Mouse (Mus musculus): ENCODE results near the gene Borcs7. TPM values are rescaled to one million over a fixed set of nuclear protein-coding genes. Genes with fewer than 3 reads are reported as not detected.
A peak's percentile ranks its signal among the peaks of the same experiment; 100 is the strongest.

The Borcs7 gene
- polyA plus RNA-seq (2014; fragmentation: Nextera tagmentation; extraction: Ambion mirVana), result 17.5 and 18.0 TPM in 2 replicates

DNA sequence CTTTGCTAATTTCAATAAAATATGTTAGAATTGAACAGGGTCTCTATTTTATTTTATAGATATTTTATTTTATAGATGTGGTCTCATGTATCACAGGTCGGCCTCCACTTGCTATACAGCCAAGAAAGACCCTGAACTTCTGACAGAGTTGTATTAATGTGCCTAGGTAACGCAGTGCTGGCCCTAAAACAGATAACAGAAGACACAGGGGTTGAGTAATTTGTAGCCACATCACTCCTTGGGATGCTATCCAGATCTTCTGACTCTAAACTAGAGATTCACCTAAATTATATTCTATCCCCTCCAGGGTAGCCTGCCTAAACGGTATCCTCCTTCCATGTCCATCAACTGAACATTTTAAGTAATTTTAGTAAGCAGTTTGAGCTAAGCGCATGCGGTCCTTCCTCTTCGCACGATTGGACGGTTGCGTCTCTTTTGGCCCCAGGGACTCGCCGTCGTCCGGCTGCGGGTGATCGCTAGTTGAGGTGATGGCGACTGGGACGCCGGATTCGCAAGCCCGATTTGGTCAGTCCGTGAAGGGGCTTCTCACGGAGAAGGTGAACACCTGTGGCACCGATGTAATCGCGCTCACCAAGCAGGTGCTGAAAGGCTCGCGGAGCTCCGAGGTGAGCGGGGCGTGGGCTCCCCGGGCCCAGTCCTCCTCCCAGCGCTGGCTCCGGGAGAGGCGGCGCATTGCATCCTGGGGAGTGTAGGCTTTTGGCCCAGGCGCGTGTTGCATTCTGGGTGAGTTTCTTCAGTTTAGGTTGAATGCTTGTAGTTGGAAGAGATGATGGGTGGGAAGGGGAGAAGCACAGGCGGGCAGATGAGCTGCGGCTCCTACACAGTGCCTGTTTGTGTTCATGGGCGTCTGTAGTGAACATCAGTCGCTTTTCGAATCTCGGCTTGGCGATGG lies at the start of gene Borcs7:
TSS of gene Borcs7 (plus strand) at position 447 of the 913 bp plus-strand sequence.
- Histone ChIP-seq H3K9ac (ENCODE audit: low read length) (peak within 1 kb of the TSS; percentile 82), H3K9me3 (ENCODE audit: control insufficient read depth, low read length) (no peaks in the 10 kb centered on the region), H3K36me3 (ENCODE audit: control insufficient read depth, insufficient read depth, low read length) (no peaks in the 10 kb centered on the region), H3K27me3 (replicated peaks; ENCODE audit: control insufficient read depth, insufficient read depth, low read length) (no peaks in the 10 kb centered on the region), H3K4me3 (ENCODE audit: low read depth, low read length) (peak within 1 kb of the TSS; percentile 68), H3K27ac (ENCODE audit: low read depth) (peak within 1 kb of the TSS; percentile 69; the same call in 1 of the 2 replicates), H3K4me2 (ENCODE audit: low read length) (peak within 1 kb of the TSS; percentile 68), H3K4me1 (replicated peaks; ENCODE audit: control insufficient read depth, insufficient read depth, low read length) (peaks cover 4% of the 10 kb centered on the region; the same call in 1 of the 2 replicates)
- ATAC-seq (replicated peaks; ENCODE audit: low FRiP score, low TSS enrichment, low read depth) (peak; percentile 92), DNase-seq (ENCODE audit: low spot score) (peak; percentile 91)
- 2% methylated on average over 44 of the region's 44 CpGs for WGBS

DNA sequence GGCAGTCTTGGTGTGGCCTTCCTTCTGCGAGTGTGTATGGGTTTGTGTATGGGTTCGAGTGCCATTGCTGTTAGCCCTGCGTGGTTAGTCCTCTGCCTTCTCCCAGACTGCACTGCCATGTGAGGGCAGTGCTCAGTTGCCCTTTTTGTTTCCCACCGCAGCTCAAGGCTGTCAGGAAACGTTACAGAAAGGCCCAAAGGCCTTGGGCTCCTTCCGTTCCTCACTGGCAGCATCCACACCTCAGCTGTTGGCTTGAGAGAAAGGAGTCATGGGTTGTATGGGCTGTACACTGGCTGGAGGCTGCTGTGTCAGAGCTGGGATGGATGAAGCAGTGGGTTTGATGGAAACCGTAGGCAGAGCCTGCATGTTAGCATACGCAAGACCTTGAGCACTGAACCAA lies 48.9 kb upstream of the Borcs7 start:
- 85% methylated on average over 8 of the region's 8 CpGs for WGBS
- peak overlapping the region; percentile 79; the same call in 1 of the 2 replicates for H3K27ac ChIP-seq (ENCODE audit: low read depth)
- H3K36me3 ChIP-seq (ENCODE audit: control insufficient read depth, insufficient read depth, low read length), result peaks cover 36% of the 10 kb centered on the region
- H3K9ac ChIP-seq (ENCODE audit: low read length), result no peak overlapping the region
- no peaks in the 10 kb centered on the region for H3K9me3 ChIP-seq (ENCODE audit: control insufficient read depth, low read length)
- H3K4me2 ChIP-seq (ENCODE audit: low read length), result no peak overlapping the region
- no peaks in the 10 kb centered on the region for H3K27me3 ChIP-seq (replicated peaks; ENCODE audit: control insufficient read depth, insufficient read depth, low read length)
- H3K4me1 ChIP-seq (replicated peaks; ENCODE audit: control insufficient read depth, insufficient read depth, low read length), result peaks cover 45% of the 10 kb centered on the region
- no peak for DNase-seq (ENCODE audit: low spot score)
- no peak overlapping the region for H3K4me3 ChIP-seq (ENCODE audit: low read depth, low read length)
- ATAC-seq (replicated peaks; ENCODE audit: low FRiP score, low TSS enrichment, low read depth), result no peak

DNA sequence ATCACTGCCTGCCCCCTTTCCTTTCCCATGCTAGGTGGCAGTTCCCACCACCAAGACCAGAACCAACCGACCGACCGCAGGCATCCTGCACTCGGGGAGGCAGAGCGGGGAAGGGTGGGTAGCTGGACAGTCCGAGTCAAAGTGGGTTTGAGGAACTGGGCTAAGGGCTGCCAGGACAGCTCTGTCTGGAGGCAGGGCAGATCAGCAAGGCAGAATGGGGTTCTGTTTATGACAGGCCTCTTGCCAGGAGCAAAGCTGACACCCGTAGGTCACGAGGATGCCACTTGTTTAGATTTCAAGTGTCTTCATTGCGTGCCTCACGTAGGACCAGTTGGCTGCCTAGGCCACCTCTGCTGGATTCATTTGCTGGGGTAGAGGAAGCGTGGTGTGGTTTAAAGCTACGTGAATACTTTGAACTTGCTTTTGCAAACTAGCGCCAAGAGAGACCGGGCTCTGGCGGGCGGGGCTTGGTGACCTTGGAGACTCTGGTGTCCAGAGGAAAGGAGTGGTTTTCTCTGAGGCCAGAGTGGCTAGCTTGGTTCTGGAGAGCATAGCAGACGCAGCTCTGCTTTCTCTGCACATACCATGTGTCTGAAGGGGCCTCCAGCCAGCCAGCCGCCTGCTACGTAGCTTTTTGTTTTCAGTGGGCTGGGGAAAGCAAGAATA lies 48.2 kb upstream of the Borcs7 start:
- Histone ChIP-seq H3K4me3 (ENCODE audit: low read depth, low read length) (no peak overlapping the region), H3K27ac (ENCODE audit: low read depth) (peak overlapping the region; percentile 79), H3K4me1 (replicated peaks; ENCODE audit: control insufficient read depth, insufficient read depth, low read length) (peaks cover 39% of the 10 kb centered on the region), H3K27me3 (replicated peaks; ENCODE audit: control insufficient read depth, insufficient read depth, low read length) (no peaks in the 10 kb centered on the region), H3K36me3 (ENCODE audit: control insufficient read depth, insufficient read depth, low read length) (peaks cover 41% of the 10 kb centered on the region), H3K9me3 (ENCODE audit: control insufficient read depth, low read length) (no peaks in the 10 kb centered on the region), H3K9ac (ENCODE audit: low read length) (0 out of 2 replicates have a peak overlapping the region, but pooled peaks have one; percentile 1), H3K4me2 (ENCODE audit: low read length) (peak overlapping the region; percentile 39)
- 24% methylated on average over 19 of the region's 19 CpGs for WGBS
- ATAC-seq (replicated peaks; ENCODE audit: low FRiP score, low TSS enrichment, low read depth), result peak; percentile 54; the same call in 1 of the 2 replicates
- peak; percentile 74 for DNase-seq (ENCODE audit: low spot score)

DNA sequence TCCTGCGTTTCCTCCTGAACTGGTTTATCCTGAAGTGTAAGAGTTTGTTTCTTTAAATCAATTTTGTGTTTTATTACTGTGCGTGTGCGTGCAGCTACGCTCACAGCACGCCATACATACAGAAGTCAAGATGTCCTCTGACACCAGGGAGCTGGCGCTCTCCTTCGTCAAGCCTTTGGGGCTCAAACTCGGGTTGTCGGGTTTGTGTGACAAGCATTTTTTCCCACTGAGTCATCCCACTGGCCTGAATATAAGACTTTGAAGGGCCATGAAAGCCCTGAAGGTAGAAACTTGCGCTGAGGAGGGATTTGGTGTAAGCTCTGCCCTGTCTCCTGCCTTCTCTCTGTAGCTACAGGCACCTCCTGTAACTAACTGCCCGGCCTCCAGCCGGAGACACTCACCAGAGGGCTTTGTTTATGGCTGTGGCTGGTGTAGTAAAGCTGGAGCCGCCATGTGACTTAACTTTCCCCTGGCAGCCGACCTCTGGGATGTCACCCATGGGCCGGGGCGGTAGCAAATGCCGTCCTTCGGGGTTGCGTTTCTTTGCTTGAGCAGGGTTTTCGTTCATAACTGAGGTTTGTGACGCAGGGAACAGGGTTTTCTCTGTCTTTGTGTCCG lies 47.5 kb upstream of the Borcs7 start:
- H3K4me2 ChIP-seq (ENCODE audit: low read length), result peak overlapping the region; percentile 39
- peak overlapping the region; percentile 79 for H3K27ac ChIP-seq (ENCODE audit: low read depth)
- no peak for ATAC-seq (replicated peaks; ENCODE audit: low FRiP score, low TSS enrichment, low read depth)
- DNase-seq (ENCODE audit: low spot score), result peak; percentile 70
- H3K4me3 ChIP-seq (ENCODE audit: low read depth, low read length), result no peak overlapping the region
- 33% methylated on average over 22 of the region's 22 CpGs for WGBS
- no peaks in the 10 kb centered on the region for H3K9me3 ChIP-seq (ENCODE audit: control insufficient read depth, low read length)
- H3K4me1 ChIP-seq (replicated peaks; ENCODE audit: control insufficient read depth, insufficient read depth, low read length), result peaks cover 39% of the 10 kb centered on the region
- 0 out of 2 replicates have a peak overlapping the region, but pooled peaks have one; percentile 1 for H3K9ac ChIP-seq (ENCODE audit: low read length)
- no peaks in the 10 kb centered on the region for H3K27me3 ChIP-seq (replicated peaks; ENCODE audit: control insufficient read depth, insufficient read depth, low read length)
- H3K36me3 ChIP-seq (ENCODE audit: control insufficient read depth, insufficient read depth, low read length), result peaks cover 41% of the 10 kb centered on the region

DNA sequence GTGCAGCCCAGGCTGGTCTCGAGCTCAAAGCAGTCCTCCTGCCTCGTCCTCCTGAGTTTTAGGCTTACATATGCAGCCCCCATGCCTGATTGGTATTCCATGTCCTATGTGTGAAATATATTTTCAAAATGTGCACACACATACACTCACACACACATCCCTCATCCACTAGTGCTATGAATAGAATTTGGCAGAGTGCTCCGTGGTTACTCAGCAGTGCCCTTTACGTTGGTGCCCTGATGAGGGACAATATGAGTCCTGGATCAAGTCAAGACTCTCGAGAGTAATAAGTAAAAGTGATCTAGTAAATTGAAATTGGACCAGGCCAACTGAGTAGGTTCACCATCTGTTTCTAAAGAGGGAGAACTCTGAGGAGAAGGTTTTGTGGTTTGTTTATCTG lies 46.5 kb upstream of the Borcs7 start:
- H3K4me3 ChIP-seq (ENCODE audit: low read depth, low read length), result no peak overlapping the region
- H3K27ac ChIP-seq (ENCODE audit: low read depth), result no peak overlapping the region; the same call in 1 of the 2 replicates
- no peak for ATAC-seq (replicated peaks; ENCODE audit: low FRiP score, low TSS enrichment, low read depth)
- no peaks in the 10 kb centered on the region for H3K9me3 ChIP-seq (ENCODE audit: control insufficient read depth, low read length)
- no peaks in the 10 kb centered on the region for H3K27me3 ChIP-seq (replicated peaks; ENCODE audit: control insufficient read depth, insufficient read depth, low read length)
- WGBS, result 77% methylated on average over 5 of the region's 5 CpGs
- peaks cover 39% of the 10 kb centered on the region for H3K36me3 ChIP-seq (ENCODE audit: control insufficient read depth, insufficient read depth, low read length)
- DNase-seq (ENCODE audit: low spot score), result no peak
- H3K9ac ChIP-seq (ENCODE audit: low read length), result no peak overlapping the region
- H3K4me2 ChIP-seq (ENCODE audit: low read length), result no peak overlapping the region
- H3K4me1 ChIP-seq (replicated peaks; ENCODE audit: control insufficient read depth, insufficient read depth, low read length), result peaks cover 35% of the 10 kb centered on the region

DNA sequence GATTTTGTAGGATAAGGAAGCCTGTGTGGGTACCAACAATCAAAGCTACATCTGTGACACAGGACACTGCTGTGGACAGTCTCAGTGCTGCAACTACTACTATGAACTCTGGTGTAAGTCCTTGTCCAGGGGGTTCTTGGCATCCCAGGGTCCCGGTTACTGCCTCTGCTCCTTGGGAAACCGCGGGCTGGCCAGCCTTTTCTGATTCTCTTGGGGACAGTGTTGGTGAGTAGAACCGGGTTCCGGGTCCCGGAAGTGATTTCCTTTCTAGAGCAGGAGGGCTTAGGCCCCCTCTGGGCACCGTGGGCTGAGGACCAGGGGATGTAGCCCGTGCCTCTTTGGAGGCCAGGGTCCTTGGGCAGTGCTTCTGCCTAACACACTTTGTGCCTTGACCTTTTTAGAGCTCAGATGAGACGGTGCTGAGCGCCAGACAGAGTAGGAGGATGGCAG lies 45.3 kb upstream of the Borcs7 start:
- DNase-seq (ENCODE audit: low spot score), result no peak
- 83% methylated on average over 10 of the region's 10 CpGs for WGBS
- H3K9ac ChIP-seq (ENCODE audit: low read length), result no peak overlapping the region
- ATAC-seq (replicated peaks; ENCODE audit: low FRiP score, low TSS enrichment, low read depth), result no peak
- peaks cover 33% of the 10 kb centered on the region for H3K4me1 ChIP-seq (replicated peaks; ENCODE audit: control insufficient read depth, insufficient read depth, low read length)
- no peaks in the 10 kb centered on the region for H3K27me3 ChIP-seq (replicated peaks; ENCODE audit: control insufficient read depth, insufficient read depth, low read length)
- H3K4me2 ChIP-seq (ENCODE audit: low read length), result no peak overlapping the region
- no peak overlapping the region for H3K4me3 ChIP-seq (ENCODE audit: low read depth, low read length)
- no peak overlapping the region for H3K27ac ChIP-seq (ENCODE audit: low read depth)
- H3K36me3 ChIP-seq (ENCODE audit: control insufficient read depth, insufficient read depth, low read length), result peaks cover 34% of the 10 kb centered on the region
- no peaks in the 10 kb centered on the region for H3K9me3 ChIP-seq (ENCODE audit: control insufficient read depth, low read length)

DNA sequence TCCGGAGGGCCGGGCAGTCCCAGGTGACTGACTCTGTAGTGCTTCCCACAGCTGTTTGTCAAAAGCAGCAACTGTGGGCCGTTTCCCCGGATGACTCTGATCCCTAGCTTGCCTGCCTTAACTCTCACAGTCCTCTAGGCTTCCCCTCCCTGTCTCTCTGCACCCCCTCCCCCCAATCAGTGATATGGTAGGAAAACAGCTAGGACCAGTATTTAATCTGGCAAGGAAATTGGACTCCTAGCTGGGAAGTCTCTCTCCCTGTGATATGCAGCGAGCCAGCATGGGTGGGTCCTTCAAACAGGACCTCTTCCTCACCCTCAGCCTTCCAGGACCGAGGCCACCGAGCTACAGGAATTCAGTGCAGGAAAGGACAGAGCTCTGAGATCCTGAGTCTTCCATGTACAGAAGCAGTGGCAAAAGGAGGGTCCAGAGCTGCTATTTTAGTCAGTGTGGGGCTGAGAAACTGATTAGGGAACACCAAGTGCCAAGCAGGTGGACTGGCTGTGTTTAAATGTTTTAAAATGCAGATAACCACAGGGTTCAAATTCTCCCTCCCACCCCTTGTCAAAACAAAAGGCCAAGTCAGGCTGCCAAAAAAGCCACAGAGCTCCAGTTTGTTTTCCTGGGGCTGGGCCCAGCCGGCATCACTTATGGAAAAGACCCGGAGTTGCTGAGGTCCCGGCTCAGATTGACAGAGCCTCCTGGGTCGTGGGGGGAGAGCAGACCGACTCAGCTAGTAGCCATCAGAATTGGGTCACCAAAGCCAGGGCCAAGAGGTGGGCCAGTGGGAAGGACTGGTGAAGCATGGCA lies 44.7 kb upstream of the Borcs7 start:
- 51% methylated on average over 12 of the region's 12 CpGs for WGBS
- H3K9me3 ChIP-seq (ENCODE audit: control insufficient read depth, low read length), result no peaks in the 10 kb centered on the region
- peaks cover 33% of the 10 kb centered on the region for H3K4me1 ChIP-seq (replicated peaks; ENCODE audit: control insufficient read depth, insufficient read depth, low read length)
- H3K4me2 ChIP-seq (ENCODE audit: low read length), result no peak overlapping the region
- DNase-seq (ENCODE audit: low spot score) (no peak), ATAC-seq (replicated peaks; ENCODE audit: low FRiP score, low TSS enrichment, low read depth) (no peak)
- H3K27me3 ChIP-seq (replicated peaks; ENCODE audit: control insufficient read depth, insufficient read depth, low read length), result no peaks in the 10 kb centered on the region
- peaks cover 34% of the 10 kb centered on the region for H3K36me3 ChIP-seq (ENCODE audit: control insufficient read depth, insufficient read depth, low read length)
- no peak overlapping the region for H3K27ac ChIP-seq (ENCODE audit: low read depth)
- H3K9ac ChIP-seq (ENCODE audit: low read length), result no peak overlapping the region
- H3K4me3 ChIP-seq (ENCODE audit: low read depth, low read length), result no peak overlapping the region
